Mouse (Mus musculus) embryonic fibroblast, embryonic 13.5 days (primary cell): ENCODE data around the gene Rab11fip5. TPM values are rescaled to one million over a fixed set of nuclear protein-coding genes. Genes with fewer than 3 reads are reported as not detected.

Experiments
- H3K27ac ChIP-seq: 2 replicates; pipeline ENCODE4 v1.5.1; 2012; ENCODE audit warnings: low read length, control low read depth, inconsistent platforms; ENCODE audit not compliant: insufficient read depth
- H3K4me1 ChIP-seq: 2 replicates; pipeline ENCODE4 v1.6.1; 2011; ENCODE audit warnings: low read length; ENCODE audit not compliant: control insufficient read depth, insufficient read depth
- H3K4me3 ChIP-seq: 2 replicates; pipeline ENCODE4 v1.5.1; 2011; ENCODE audit warnings: mild to moderate bottlenecking, control low read depth, low read length; ENCODE audit not compliant: insufficient read depth
- CTCF ChIP-seq: IDR thresholded peaks from 2 replicates; pipeline ENCODE4 v1.5.1; 2011; ENCODE audit warnings: mild to moderate bottlenecking, control low read depth, low read length, moderate library complexity, borderline replicate concordance; ENCODE audit not compliant: insufficient read depth
- POLR2A ChIP-seq: IDR thresholded peaks from 2 replicates; pipeline ENCODE4 v1.6.1; 2011; ENCODE audit warnings: low read depth, mild to moderate bottlenecking, control low read depth, low read length, moderate library complexity
- polyA plus RNA-seq: library from polyadenylated mRNA; stranded (reverse); fragments of >200 nt; gene quantifications from 2 replicates; pipeline ENCODE4 v1.2.4, GENCODE M21; 2011; ENCODE audit warnings: low read depth; ENCODE audit not compliant: missing spikeins, insufficient read length

Gene Rab11fip5
- polyA plus RNA-seq, 1 experiment, result 27.2 TPM

DNA sequence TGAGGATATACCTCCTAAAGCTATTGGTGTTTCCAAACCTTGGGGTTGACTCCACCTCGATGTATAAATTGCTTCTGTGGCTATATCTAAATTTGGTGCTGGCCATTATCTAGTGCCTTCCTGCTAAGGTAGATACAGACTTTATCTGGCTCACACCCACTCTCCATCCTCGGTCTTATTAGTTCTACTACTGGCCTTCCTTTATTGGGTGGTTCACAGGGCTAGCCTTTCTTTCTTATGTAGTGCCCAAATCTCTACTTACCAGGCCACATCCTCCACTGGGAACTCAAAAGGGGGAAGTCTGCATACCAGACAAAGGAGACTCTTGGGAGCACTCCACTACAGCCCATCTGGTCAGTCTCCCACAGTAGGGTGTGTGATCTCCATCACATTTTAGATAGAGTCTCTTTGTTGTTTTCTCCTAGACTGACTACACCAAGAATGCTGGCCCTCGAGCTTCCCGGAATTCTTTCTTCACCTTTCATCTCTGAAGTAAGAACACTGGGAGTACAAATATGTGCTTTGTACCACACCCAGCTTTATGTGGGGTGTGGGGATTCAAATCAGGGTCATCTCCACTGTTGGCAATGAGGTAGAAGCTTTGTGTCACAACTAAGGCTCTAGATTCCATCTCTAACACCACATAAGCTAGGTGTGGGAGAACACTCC is 2.8 kb upstream of the Rab11fip5 start:
- Histone ChIP-seq H3K27ac (no peak overlapping the region), H3K4me1 (peaks cover 8% of the 10 kb centered on the region), H3K4me3 (no peak overlapping the region)
- no peak for TF ChIP-seq CTCF

DNA sequence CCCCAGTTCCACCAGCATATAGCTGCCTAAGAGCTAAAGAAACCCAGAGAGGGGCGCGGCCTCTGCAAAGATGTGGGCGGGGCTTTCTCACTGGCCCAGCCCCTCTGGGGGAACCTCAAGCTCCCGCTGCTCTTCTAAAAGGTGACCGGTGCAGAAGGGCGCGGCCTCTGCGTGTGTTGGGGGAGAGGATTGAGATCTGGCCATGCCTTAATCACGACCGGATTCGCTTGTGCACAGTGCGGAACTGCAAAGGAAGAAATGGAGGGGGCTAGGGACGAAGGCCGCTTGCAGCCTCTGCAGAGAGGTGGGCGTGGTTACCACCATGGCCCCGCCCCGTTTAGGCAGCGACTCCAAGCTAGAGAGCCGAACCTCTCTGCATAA is 290 bp upstream of the Rab11fip5 start:
- TF ChIP-seq CTCF (no peak), POLR2A (no peak)
- Histone ChIP-seq H3K27ac (no peak overlapping the region), H3K4me3 (peak overlapping the region; percentile 72), H3K4me1 (peaks cover 1% of the 10 kb centered on the region; the same call in 1 of the 2 replicates)

DNA sequence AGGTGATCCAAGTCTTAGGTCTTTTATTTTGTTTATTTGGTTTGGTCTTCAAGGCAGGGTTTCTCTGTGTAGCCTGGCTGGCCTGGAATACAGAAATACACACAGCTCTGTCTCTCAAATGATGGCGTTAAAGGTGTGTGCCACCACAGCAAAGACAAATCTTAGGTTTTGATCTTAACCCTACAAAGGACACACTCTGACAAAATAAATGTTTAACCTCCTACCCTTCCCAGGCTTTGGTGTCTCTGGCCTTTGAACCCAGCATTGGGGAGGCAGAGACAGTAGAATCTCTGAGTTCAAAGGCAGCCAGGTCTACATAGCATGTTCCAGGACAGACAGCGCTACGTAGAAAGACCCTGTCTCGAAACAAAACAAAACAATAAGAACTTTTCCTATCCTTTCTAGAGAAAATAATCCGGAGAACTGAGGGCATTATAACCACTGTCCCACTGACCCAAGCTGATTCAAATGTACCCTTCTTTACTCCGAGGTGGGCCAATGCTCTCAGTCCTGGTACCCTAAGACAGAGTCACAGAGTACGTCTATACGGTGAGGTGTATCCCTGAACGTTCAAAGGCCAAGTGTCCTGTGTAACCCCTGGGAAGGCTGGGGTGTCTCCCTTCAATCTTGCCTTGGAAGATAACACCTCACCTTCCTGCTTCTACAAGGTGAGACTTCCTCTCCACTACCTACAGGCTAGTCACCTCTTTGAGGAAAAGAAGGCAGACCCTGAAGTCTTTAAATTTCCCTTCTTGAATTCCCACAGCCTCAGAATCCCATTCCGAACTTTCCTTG is 1.2 kb downstream of the Rab11fip5 start:
- Histone ChIP-seq H3K27ac (peak overlapping the region; percentile 11; the same call in 1 of the 2 replicates), H3K4me3 (peak overlapping the region; percentile 90), H3K4me1 (peaks cover 11% of the 10 kb centered on the region)
- TF ChIP-seq CTCF (no peak), POLR2A (no peak)

- TF ChIP-seq CTCF, result no peak
- TF ChIP-seq POLR2A, result no peak
- peaks cover 15% of the 10 kb centered on the region for H3K4me1 ChIP-seq
These were observed 1.9 kb downstream of the Rab11fip5 start for GRCm38 (mm10) chr6:85372496-85372895.

GRCm38 (mm10) chr6:85371859-85372405 is 2.5 kb downstream of the Rab11fip5 start:
- peak overlapping the region; percentile 11; the same call in 1 of the 2 replicates for H3K4me3 ChIP-seq
- peaks cover 15% of the 10 kb centered on the region for H3K4me1 ChIP-seq
- H3K27ac ChIP-seq, result no peak overlapping the region
- no peak for TF ChIP-seq CTCF
- no peak for TF ChIP-seq POLR2A

More at GRCm38 (mm10) chr6:85372496-85372895, 1.9 kb downstream of the Rab11fip5 start:
- Histone ChIP-seq H3K27ac (no peak overlapping the region), H3K4me3 (peak overlapping the region; percentile 90)

- H3K4me3 ChIP-seq, result no peak overlapping the region
- H3K4me1 ChIP-seq, result peaks cover 15% of the 10 kb centered on the region
- TF ChIP-seq POLR2A (no peak), CTCF (no peak)
- H3K27ac ChIP-seq, result no peak overlapping the region
These were observed 3.6 kb downstream of the Rab11fip5 start for GRCm38 (mm10) chr6:85370666-85371430.

DNA sequence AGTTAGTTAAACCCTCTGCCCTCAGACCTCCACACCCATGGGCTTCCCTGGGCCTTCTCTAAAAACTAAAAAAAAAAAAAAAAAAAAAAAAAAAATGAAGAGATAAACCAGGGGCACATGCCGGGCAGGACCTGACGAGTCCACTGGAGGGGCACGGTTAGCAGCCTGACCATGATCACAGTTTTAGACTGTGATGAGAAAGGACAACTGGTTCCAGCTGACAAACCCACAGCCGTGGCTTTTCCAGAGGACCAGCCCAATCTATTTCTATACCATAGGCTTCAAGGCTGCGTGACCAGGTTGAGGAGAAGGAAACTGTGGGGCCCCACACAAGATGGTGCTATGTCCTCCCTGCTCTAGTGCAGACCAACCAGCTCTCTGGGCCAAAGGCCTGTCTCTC is 4.4 kb downstream of the Rab11fip5 start:
- no peak overlapping the region for H3K4me3 ChIP-seq
- peak overlapping the region; percentile 32; the same call in 1 of the 2 replicates for H3K27ac ChIP-seq
- peaks cover 15% of the 10 kb centered on the region for H3K4me1 ChIP-seq
- no peak for TF ChIP-seq POLR2A
- TF ChIP-seq CTCF, result no peak

DNA sequence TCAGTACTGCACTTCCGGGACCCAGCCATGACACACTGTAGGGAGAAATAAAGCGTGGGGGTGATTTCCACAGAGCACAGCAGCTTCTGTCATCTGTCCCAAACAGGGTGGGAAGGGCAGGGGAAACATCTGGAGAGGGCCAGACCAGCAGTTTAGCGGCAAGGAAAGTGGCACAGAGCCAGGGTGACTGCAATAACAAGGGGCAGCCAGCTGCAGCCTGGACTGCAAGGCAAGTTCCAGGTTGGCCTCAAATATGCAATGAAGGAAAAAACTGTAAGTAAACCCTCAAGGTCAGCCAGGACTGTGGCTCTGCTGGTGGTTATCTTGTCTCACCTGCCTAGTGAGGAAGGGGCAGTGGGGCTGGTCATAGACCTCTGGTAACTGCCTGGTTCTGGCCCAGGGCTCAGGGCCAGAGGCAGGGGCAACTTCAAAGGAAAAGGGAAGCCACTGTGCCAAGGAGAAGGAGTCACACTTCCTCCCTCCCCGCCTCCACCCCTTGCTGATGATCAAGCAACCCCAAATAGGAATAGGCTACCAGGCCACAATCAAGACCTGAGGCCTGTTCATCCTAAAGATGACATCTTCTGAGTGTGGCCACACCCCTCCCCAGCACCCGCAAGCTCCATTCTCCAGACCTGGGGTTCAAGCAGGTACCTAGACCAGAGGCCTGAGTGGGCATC is 5.1 kb downstream of the Rab11fip5 start:
- Histone ChIP-seq H3K27ac (peak overlapping the region; percentile 56), H3K4me1 (peaks cover 15% of the 10 kb centered on the region), H3K4me3 (no peak overlapping the region)
- no peak for TF ChIP-seq POLR2A
- no peak for TF ChIP-seq CTCF

- Histone ChIP-seq H3K27ac (peak overlapping the region; percentile 56), H3K4me1 (peaks cover 15% of the 10 kb centered on the region), H3K4me3 (no peak overlapping the region)
- TF ChIP-seq POLR2A, result no peak
- TF ChIP-seq CTCF, result no peak
These were observed 5.7 kb downstream of the Rab11fip5 start for GRCm38 (mm10) chr6:85368722-85369121.
